Mouse (Mus musculus) ES-E14 (cell line): ENCODE results near the gene Amt. TPM values are rescaled to one million over a fixed set of nuclear protein-coding genes. Genes with fewer than 3 reads are reported as not detected.
A peak's percentile ranks its signal among the peaks of the same experiment; 100 is the strongest.

Source experiments
- DNase-seq: peaks from one replicate; pipeline ENCODE4 v3.0.0-alpha.2; 2013; ENCODE audit warnings: low read depth, low spot score
- H3K27ac ChIP-seq: 2 replicates; pipeline ENCODE4 v1.5.1; 2012; ENCODE audit warnings: low read depth, mild to moderate bottlenecking, low read length, moderate library complexity, mixed read lengths; ENCODE audit not compliant: poor library complexity, insufficient read depth, severe bottlenecking
- H3K36me3 ChIP-seq: 2 replicates; pipeline ENCODE4 v1.6.1; 2012; ENCODE audit warnings: mild to moderate bottlenecking, low read length, moderate library complexity, mixed read lengths; ENCODE audit not compliant: control insufficient read depth, poor library complexity, insufficient read depth, severe bottlenecking
- H3K4me1 ChIP-seq, 2 experiments: fragments of 150-350 bp in 1 of 2; sonication (generic) in 1 of 2; 2 replicates each; pipeline ENCODE4 v1.6.1; 2012; ENCODE audit warnings: low read length in 2 of 2, mild to moderate bottlenecking in 1 of 2, mixed read lengths in 1 of 2; ENCODE audit not compliant: control insufficient read depth in 2 of 2, insufficient read depth in 2 of 2, poor library complexity in 1 of 2
- H3K4me3 ChIP-seq, 2 experiments: fragments of 150-350 bp in 1 of 2; sonication (generic) in 1 of 2; 2 replicates each; pipeline ENCODE4 v1.5.1; 2012; ENCODE audit warnings: low read length in 2 of 2, low read depth in 1 of 2, mild to moderate bottlenecking in 1 of 2, mixed read lengths in 1 of 2; ENCODE audit not compliant: insufficient read depth in 1 of 2, poor library complexity in 1 of 2, severe bottlenecking in 1 of 2
- H3K9ac ChIP-seq: 2 replicates; pipeline ENCODE4 v1.6.1; 2012; ENCODE audit warnings: low read depth, mild to moderate bottlenecking, low read length, mixed read lengths; ENCODE audit not compliant: poor library complexity, insufficient read depth, severe bottlenecking
- H3K9me3 ChIP-seq: fragments of 150-350 bp; sonication (generic); 2 replicates; pipeline ENCODE4 v1.6.1; 2012; ENCODE audit warnings: low read depth, mild to moderate bottlenecking, low read length; ENCODE audit not compliant: control insufficient read depth, insufficient read depth
- CHD2 ChIP-seq: IDR thresholded peaks from 2 replicates; pipeline ENCODE4 v1.6.1; 2014; ENCODE audit warnings: mild to moderate bottlenecking, low read depth, low read length, inconsistent platforms
- HCFC1 ChIP-seq: IDR thresholded peaks from 2 replicates; pipeline ENCODE4 v1.6.1; 2012; ENCODE audit warnings: low read length, inconsistent platforms, borderline replicate concordance; ENCODE audit not compliant: insufficient read depth
- MAFK ChIP-seq: IDR thresholded peaks from 2 replicates; pipeline ENCODE4 v1.6.1; 2014; ENCODE audit warnings: mild to moderate bottlenecking, low read depth, low read length, inconsistent platforms; ENCODE audit not compliant: insufficient read depth
- ZC3H11A ChIP-seq: IDR thresholded peaks from 2 replicates; pipeline ENCODE4 v1.6.1; 2012; ENCODE audit warnings: low read depth, mild to moderate bottlenecking, inconsistent platforms, low read length, borderline replicate concordance
- ZNF384 ChIP-seq: IDR thresholded peaks from 2 replicates; pipeline ENCODE4 v1.6.1; 2012; ENCODE audit warnings: low read depth, low read length, inconsistent platforms
- in situ Hi-C, 2 experiments: fragments of 600-800 bp; cut with MboI; formaldehyde crosslinking; loops; one replicate each; pipeline ENCODE4 v1.15.1; 2025; ENCODE audit warnings: low sequenced_read_pairs in 2 of 2, inconsistent platforms in 1 of 2; ENCODE audit not compliant: unreplicated experiment in 2 of 2
- total RNA-seq: library from RNA; depleted of rRNA; stranded (reverse); fragments of 300-350 nt; gene quantifications from 2 replicates; pipeline ENCODE4 v1.2.3, GENCODE M21; 2012; rRNA removed

Amt gene
- total RNA-seq, 1 experiment = 63.9 TPM

DNA sequence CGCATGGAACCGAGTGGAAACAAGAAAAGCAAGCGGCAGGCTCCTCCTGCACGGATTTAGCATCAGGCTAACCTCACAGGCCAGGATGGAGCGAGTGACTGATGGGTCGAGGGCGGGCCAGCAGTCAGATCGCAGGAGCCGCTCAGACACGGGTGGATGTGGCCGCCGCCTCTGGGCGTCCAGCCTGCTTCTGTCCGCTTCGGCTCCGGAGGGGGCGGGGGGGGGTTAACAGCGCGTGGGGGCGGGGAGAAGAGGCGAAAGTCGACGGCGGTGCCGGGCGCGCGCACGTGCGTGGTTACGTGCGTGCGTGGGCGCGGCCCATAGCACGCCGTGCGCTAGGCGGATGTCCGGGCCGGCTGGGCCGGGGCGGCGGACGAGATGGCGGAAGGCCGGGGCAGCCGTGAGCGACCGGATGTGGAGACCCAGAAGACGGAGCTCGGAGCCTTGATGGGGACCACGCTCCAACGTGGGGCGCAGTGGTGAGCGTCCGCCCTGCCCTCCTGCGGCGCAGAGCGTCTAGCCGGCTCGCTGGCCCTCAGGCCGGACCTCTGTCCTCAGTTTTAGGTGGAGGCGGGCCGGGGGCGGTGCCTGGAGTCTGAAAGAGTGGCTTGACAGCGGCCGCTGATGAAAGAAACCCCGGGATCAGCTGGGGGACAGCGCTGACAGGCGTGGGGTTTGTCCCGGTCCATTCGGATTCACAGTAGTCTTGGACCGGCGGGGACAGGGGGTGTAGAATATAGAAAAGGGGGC is 51.1 kb downstream of the Amt start, which contains the start of gene Usp4:
Usp4 (plus strand) TSS at position 314 of the 750 bp plus-strand sequence.
- in situ Hi-C loops = no loop called here
- Histone ChIP-seq H3K4me1 (peaks cover 5% of the 10 kb centered on the region in 2 experiments), H3K4me3 (peak within 1 kb of the TSS; percentile 74 to 83), H3K27ac (peak within 1 kb of the TSS; percentile 28; the same call in 1 of the 2 replicates), H3K9me3 (no peaks in the 10 kb centered on the region), H3K36me3 (peaks cover 11% of the 10 kb centered on the region), H3K9ac (peak within 1 kb of the TSS; percentile 84)
- no peak for DNase-seq
- TF ChIP-seq MAFK (no peak), HCFC1 (peak; percentile 53; the same call in 1 of the 2 replicates)

DNA sequence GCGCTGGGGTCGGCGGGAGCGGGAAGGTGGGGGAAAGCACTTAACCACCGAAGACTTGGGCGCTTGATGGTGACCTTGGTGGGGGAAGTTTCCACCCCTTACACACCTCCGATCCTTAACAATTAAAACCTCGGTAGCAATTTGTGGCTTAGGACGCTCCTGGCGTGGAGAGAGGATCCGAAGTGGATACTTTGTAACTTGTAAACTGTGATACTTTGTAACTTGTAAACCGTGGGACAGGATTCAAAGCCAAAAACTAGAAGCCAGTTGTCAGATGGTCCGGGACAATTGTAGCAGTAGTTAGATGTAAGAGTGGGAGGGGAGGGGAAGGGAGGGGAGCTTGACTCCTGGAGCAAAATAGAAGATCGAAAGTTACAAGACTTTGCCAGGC is 51.6 kb downstream of the Amt start:
- peaks cover 5% of the 10 kb centered on the region in 2 experiments for H3K4me1 ChIP-seq
- no peaks in the 10 kb centered on the region for H3K9me3 ChIP-seq
- in situ Hi-C loops = no loop called here
- H3K4me3 ChIP-seq = peak overlapping the region; percentile 74 to 83
- H3K27ac ChIP-seq = no peak overlapping the region
- TF ChIP-seq ZC3H11A (no peak), HCFC1 (no peak), ZNF384 (no peak), CHD2 (no peak), MAFK (no peak)
- peaks cover 12% of the 10 kb centered on the region for H3K36me3 ChIP-seq
- no peak for DNase-seq
- H3K9ac ChIP-seq = peak overlapping the region; percentile 76

DNA sequence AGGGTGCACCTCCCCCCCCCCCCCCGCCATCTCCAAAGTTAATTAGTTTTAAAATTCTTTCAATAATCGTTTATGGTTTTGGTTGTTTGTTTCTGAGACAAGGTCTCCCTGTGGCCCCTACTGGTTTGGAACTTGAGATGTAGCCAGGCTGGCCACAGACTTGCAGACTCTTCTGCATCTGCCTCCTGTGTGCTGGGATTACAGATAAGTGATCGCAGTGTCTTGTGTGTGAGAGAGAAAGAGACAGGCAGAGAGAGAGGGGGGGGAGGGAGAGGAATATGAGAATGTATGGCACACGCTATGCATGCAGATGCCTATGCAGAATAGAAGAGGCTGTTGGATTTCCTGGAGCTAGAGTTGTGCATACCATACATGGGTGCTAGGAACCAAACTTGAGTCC is 53.1 kb downstream of the Amt start:
- Histone ChIP-seq H3K9ac (no peak overlapping the region), H3K36me3 (peaks cover 16% of the 10 kb centered on the region)

More for the DNA sequence above, 53.1 kb downstream of the Amt start:
- Histone ChIP-seq H3K9me3 (no peaks in the 10 kb centered on the region), H3K27ac (no peak overlapping the region), H3K4me3 (no peak overlapping the region), H3K4me1 (peaks cover 5% of the 10 kb centered on the region in 2 experiments)
- TF ChIP-seq HCFC1 = no peak
- TF ChIP-seq ZNF384 = no peak
- no peak for TF ChIP-seq MAFK
- no peak for TF ChIP-seq CHD2
- no peak for TF ChIP-seq ZC3H11A
- in situ Hi-C loops = no loop called here
- DNase-seq = no peak

Other genes starting within 250 kb of the Amt start
- gene Gmppb, start 247.6 kb upstream of the Amt start, total RNA-seq = 22.9 and 28.3 TPM in 2 replicates
- 2.7 and 3.8 TPM in 2 replicates for gene Amigo3, start 243.7 kb upstream of the Amt start, total RNA-seq
- gene Mst1, start 216.4 kb upstream of the Amt start, total RNA-seq = 2.9 and 3.6 TPM in 2 replicates
- gene Rnf123, start 213.5 kb upstream of the Amt start, total RNA-seq = 14.5 and 28.1 TPM in 2 replicates
- 37.3 and 56.1 TPM in 2 replicates for gene Apeh, start 202.2 kb upstream of the Amt start, total RNA-seq
- gene Bsn, start 106.5 kb upstream of the Amt start, total RNA-seq = 0.45 and 0.58 TPM in 2 replicates
- 134 and 168 TPM in 2 replicates for gene Dag1, start 32.9 kb upstream of the Amt start, total RNA-seq
- gene Nicn1, start 6.4 kb upstream of the Amt start, total RNA-seq = 9.2 and 9.9 TPM in 2 replicates
- gene Rhoa, start 9.3 kb downstream of the Amt start, total RNA-seq = 82.9 and 125 TPM in 2 replicates
- 10.0 and 11.0 TPM in 2 replicates for gene Tcta, start 9.3 kb downstream of the Amt start, total RNA-seq
- 797 and 939 TPM in 2 replicates for gene Gpx1, start 42.0 kb downstream of the Amt start, total RNA-seq
- gene Usp4, start 51.0 kb downstream of the Amt start, total RNA-seq = 64.2 and 69.1 TPM in 2 replicates
- 1.3 and 1.5 TPM in 2 replicates for gene 1700102P08Rik, start 96.0 kb downstream of the Amt start, total RNA-seq
- 1.4 and 1.7 TPM in 2 replicates for gene Ccdc36, start 131.6 kb downstream of the Amt start, total RNA-seq
- not detected in 2 replicates for gene BC048562, start 139.6 kb downstream of the Amt start, total RNA-seq
- gene Ccdc71, start 163.7 kb downstream of the Amt start, total RNA-seq = 16.7 and 18.6 TPM in 2 replicates
- 6.6 and 6.7 TPM in 2 replicates for gene Klhdc8b, start 164.7 kb downstream of the Amt start, total RNA-seq
- gene Lamb2, start 182.9 kb downstream of the Amt start, total RNA-seq = 50.6 and 54.5 TPM in 2 replicates
- gene Usp19, start 193.7 kb downstream of the Amt start, total RNA-seq = 92.1 and 126 TPM in 2 replicates
- gene Qars, start 210.9 kb downstream of the Amt start, total RNA-seq = 393 and 450 TPM in 2 replicates
- 145 and 152 TPM in 2 replicates for gene Qrich1, start 220.0 kb downstream of the Amt start, total RNA-seq